Mouse (Mus musculus): ENCODE measurements around the gene Lgals3bp. TPM values are rescaled to one million over a fixed set of nuclear protein-coding genes. Genes with fewer than 3 reads are reported as not detected.

Gene Lgals3bp
- total RNA-seq, 1 experiment: 1.5 TPM

DNA sequence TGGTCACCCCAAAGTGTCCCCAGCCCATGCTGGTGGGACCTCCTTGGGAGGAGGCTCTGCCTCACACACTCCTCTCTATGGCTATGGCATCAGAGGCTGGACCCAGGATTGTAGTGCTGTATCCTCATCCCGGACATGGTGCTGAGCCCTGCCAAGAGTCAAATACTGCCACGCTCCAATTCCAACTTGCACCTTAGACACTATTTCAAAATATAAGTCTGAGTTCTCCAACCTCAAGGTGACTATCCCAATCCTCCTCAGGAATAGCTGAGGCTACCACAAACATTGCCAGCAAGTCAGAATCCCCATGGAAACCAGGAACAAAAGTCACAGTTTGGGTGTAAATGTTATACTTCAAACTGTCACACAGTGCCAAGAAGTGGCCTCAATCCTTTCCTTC, 10.7 kb upstream of the Lgals3bp start:
- no peaks in the 10 kb centered on the region for H3K9me3 ChIP-seq (ENCODE audit: control insufficient read depth, insufficient read depth, low read depth, low read length)
- DNase-seq (ENCODE audit: low read depth, low spot score): no peak
- H3K9ac ChIP-seq (ENCODE audit: insufficient read depth, low read depth, low read length, poor library complexity, severe bottlenecking): no peak overlapping the region
- no peak for TF ChIP-seq ZNF384 (IDR thresholded peaks at IDR 0.05; ENCODE audit: low read depth, low read length)
- H3K36me3 ChIP-seq (ENCODE audit: control insufficient read depth, insufficient read depth, low read length, poor library complexity, severe bottlenecking): peaks cover 10% of the 10 kb centered on the region; the same call in 1 of the 2 replicates
- H3K4me3 ChIP-seq (ENCODE audit: insufficient read depth in 1 of 2, low read depth in 1 of 2, low read length in 2 of 2, poor library complexity in 1 of 2, severe bottlenecking in 1 of 2): no peak overlapping the region
- peaks cover 2 to 3% of the 10 kb centered on the region in 2 experiments; a peak in 3 of 4 replicates for H3K4me1 ChIP-seq (ENCODE audit: control insufficient read depth in 2 of 2, insufficient read depth in 2 of 2, low read length in 2 of 2, poor library complexity in 1 of 2)
- H3K27ac ChIP-seq (ENCODE audit: insufficient read depth, low read depth, low read length, poor library complexity, severe bottlenecking): no peak overlapping the region
- in situ Hi-C loops (cut with MboI; ENCODE audit: low sequenced_read_pairs in 2 of 2, unreplicated experiment in 2 of 2): no loop called here

DNA sequence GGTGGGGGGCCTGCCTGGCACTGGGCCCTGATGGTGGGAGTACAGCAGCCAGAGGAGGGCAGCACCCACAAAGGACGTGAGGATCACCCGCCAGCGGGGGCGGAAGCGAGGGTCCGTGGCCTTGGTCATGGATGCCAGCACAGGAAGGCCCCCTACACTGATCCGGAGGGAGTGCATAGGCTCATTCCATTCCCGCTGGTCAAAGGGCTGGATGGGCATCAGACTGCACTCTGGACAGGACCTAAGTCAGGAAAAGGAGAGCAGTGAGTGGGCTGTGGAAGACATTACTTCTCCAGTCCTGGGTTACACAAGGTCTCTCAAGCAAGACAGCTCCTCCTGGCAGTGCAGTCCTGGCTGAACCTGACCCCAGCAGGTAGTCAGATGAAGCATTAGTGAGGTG, 9.4 kb upstream of the Lgals3bp start:
- DNase-seq (ENCODE audit: low read depth, low spot score): no peak
- H3K36me3 ChIP-seq (ENCODE audit: control insufficient read depth, insufficient read depth, low read length, poor library complexity, severe bottlenecking): peaks cover 15% of the 10 kb centered on the region
- peaks cover 2 to 4% of the 10 kb centered on the region in 2 experiments; a peak in 2 of 4 replicates for H3K4me1 ChIP-seq (ENCODE audit: control insufficient read depth in 2 of 2, insufficient read depth in 2 of 2, low read length in 2 of 2, poor library complexity in 1 of 2)
- H3K9ac ChIP-seq (ENCODE audit: insufficient read depth, low read depth, low read length, poor library complexity, severe bottlenecking): no peak overlapping the region
- H3K9me3 ChIP-seq (ENCODE audit: control insufficient read depth, insufficient read depth, low read depth, low read length): no peaks in the 10 kb centered on the region
- H3K27ac ChIP-seq (ENCODE audit: insufficient read depth, low read depth, low read length, poor library complexity, severe bottlenecking): no peak overlapping the region
- in situ Hi-C loops (cut with MboI; ENCODE audit: low sequenced_read_pairs in 2 of 2, unreplicated experiment in 2 of 2): no loop called here
- no peak for TF ChIP-seq MAFK (IDR thresholded peaks at IDR 0.05; ENCODE audit: insufficient read depth, low read depth, low read length)
- TF ChIP-seq HCFC1 (IDR thresholded peaks at IDR 0.05; ENCODE audit: borderline replicate concordance, insufficient read depth, low read length): no peak
- TF ChIP-seq CHD2 (IDR thresholded peaks at IDR 0.05; ENCODE audit: low read depth, low read length): no peak
- TF ChIP-seq ZNF384 (IDR thresholded peaks at IDR 0.05; ENCODE audit: low read depth, low read length): no peak
- no peak for TF ChIP-seq ZC3H11A (IDR thresholded peaks at IDR 0.05; ENCODE audit: borderline replicate concordance, low read depth, low read length)
- H3K4me3 ChIP-seq (ENCODE audit: insufficient read depth in 1 of 2, low read depth in 1 of 2, low read length in 2 of 2, poor library complexity in 1 of 2, severe bottlenecking in 1 of 2): no peak overlapping the region

DNA sequence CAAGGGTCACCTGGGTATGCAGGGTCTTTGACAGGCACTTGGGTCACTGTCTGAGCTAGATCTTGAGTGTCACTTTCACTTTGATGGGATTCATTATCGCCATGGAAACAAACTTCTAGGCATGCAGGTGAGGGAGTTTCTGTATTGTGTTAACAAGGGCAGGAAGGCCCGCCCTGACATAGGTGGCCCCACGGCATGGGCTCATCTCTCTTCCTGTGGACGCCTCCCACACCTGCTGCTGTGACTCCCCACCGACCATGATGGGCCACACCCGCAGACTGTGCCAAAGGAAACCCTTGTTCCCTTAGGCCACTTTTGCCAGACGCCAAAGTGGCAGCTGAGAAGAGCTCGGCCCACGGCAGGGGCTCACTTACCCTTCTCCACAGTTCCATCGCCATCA, 8.6 kb upstream of the Lgals3bp start:
- Histone ChIP-seq H3K9me3 (ENCODE audit: control insufficient read depth, insufficient read depth, low read depth, low read length) (no peaks in the 10 kb centered on the region), H3K4me1 (ENCODE audit: control insufficient read depth in 2 of 2, insufficient read depth in 2 of 2, low read length in 2 of 2, poor library complexity in 1 of 2) (peaks cover 2 to 4% of the 10 kb centered on the region in 2 experiments; a peak in 2 of 4 replicates), H3K27ac (ENCODE audit: insufficient read depth, low read depth, low read length, poor library complexity, severe bottlenecking) (no peak overlapping the region), H3K36me3 (ENCODE audit: control insufficient read depth, insufficient read depth, low read length, poor library complexity, severe bottlenecking) (peaks cover 15% of the 10 kb centered on the region), H3K9ac (ENCODE audit: insufficient read depth, low read depth, low read length, poor library complexity, severe bottlenecking) (no peak overlapping the region), H3K4me3 (ENCODE audit: insufficient read depth in 1 of 2, low read depth in 1 of 2, low read length in 2 of 2, poor library complexity in 1 of 2, severe bottlenecking in 1 of 2) (no peak overlapping the region)
- TF ChIP-seq MAFK (IDR thresholded peaks at IDR 0.05; ENCODE audit: insufficient read depth, low read depth, low read length) (no peak), ZC3H11A (IDR thresholded peaks at IDR 0.05; ENCODE audit: borderline replicate concordance, low read depth, low read length) (no peak), ZNF384 (IDR thresholded peaks at IDR 0.05; ENCODE audit: low read depth, low read length) (no peak), CHD2 (IDR thresholded peaks at IDR 0.05; ENCODE audit: low read depth, low read length) (no peak), HCFC1 (IDR thresholded peaks at IDR 0.05; ENCODE audit: borderline replicate concordance, insufficient read depth, low read length) (no peak)
- in situ Hi-C loops (cut with MboI; ENCODE audit: low sequenced_read_pairs in 2 of 2, unreplicated experiment in 2 of 2): no loop called here
- no peak for DNase-seq (ENCODE audit: low read depth, low spot score)

DNA sequence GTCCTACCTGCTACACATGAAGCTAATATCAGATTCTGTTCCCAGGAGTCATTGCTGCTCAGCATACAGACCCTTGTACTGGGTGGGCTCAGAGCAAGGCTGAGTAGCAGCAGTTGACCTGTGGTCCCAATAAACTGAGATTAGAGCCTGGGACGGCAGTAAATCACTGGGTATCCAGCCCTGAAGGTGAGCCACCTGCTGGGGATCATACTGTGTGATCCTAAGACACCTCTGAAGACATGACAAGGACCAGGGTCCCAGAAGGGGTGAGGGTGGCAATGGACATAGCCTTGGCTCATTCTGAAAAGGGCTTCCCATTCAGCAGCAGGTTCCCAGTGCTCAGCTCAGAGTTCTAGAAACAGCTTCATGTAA, 8.2 kb upstream of the Lgals3bp start:
- no peaks in the 10 kb centered on the region for H3K9me3 ChIP-seq (ENCODE audit: control insufficient read depth, insufficient read depth, low read depth, low read length)
- in situ Hi-C loops (cut with MboI; ENCODE audit: low sequenced_read_pairs in 2 of 2, unreplicated experiment in 2 of 2): no loop called here
- H3K27ac ChIP-seq (ENCODE audit: insufficient read depth, low read depth, low read length, poor library complexity, severe bottlenecking): no peak overlapping the region
- no peak overlapping the region for H3K4me3 ChIP-seq (ENCODE audit: insufficient read depth in 1 of 2, low read depth in 1 of 2, low read length in 2 of 2, poor library complexity in 1 of 2, severe bottlenecking in 1 of 2)
- H3K9ac ChIP-seq (ENCODE audit: insufficient read depth, low read depth, low read length, poor library complexity, severe bottlenecking): no peak overlapping the region
- DNase-seq (ENCODE audit: low read depth, low spot score): no peak
- H3K36me3 ChIP-seq (ENCODE audit: control insufficient read depth, insufficient read depth, low read length, poor library complexity, severe bottlenecking): peaks cover 15% of the 10 kb centered on the region
- no peak for TF ChIP-seq ZC3H11A (IDR thresholded peaks at IDR 0.05; ENCODE audit: borderline replicate concordance, low read depth, low read length)
- no peak for TF ChIP-seq CHD2 (IDR thresholded peaks at IDR 0.05; ENCODE audit: low read depth, low read length)
- TF ChIP-seq ZNF384 (IDR thresholded peaks at IDR 0.05; ENCODE audit: low read depth, low read length): no peak
- H3K4me1 ChIP-seq (ENCODE audit: control insufficient read depth in 2 of 2, insufficient read depth in 2 of 2, low read length in 2 of 2, poor library complexity in 1 of 2): peaks cover 2 to 4% of the 10 kb centered on the region in 2 experiments; a peak in 2 of 4 replicates

Data from ES-E14 (cell line).